Mouse (Mus musculus): ENCODE measurements around the gene Otud4.
"Not testable (repeated sequence)": the region's sequence is repeated elsewhere in the genome, so short reads cannot be mapped to it uniquely, and the experiment has no call there.

The Otud4 gene

DNA sequence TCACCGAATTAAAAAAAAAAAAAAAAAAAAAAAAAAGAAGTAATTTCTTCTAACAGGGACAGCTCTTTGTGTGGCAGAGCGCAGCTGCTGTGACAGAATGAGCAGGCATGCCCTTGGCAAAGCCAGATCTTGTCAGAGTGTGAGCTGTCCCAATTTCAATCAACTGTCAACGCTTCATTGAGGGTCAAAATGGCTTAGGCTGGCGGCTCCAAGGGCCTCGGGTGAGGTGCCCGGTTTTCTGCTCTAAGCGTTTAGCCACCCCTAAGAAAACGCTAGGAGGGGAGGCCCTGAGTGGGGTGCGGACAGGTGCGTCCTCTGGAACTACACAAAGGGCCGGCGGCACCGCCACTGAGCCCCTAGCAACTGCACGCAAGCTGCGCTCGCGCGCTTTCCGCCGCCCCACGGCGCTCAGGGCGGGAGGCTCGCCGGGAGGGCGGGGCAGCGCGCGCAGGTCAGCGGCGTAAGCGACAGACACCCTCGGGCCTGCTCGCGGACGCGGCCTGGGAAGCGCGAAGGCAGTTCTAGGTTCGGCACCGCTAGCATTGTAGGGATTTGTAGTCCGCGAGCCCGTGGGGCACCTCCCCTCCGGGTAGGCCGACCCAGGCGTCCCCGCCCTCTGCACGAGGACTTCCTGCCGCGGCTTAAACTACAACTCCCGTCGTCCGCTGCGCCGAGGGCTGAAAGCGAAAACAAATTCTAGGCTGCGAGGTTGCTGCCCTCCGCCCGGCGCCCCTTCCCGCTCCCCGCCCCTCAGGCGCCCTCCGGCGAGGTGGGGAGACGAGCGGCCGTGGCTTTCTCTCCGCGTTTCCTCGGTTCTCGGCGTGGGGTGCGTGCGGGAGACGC is 490 bp upstream of the Otud4 start:
- peak; percentile 98 for DNase-seq

DNA sequence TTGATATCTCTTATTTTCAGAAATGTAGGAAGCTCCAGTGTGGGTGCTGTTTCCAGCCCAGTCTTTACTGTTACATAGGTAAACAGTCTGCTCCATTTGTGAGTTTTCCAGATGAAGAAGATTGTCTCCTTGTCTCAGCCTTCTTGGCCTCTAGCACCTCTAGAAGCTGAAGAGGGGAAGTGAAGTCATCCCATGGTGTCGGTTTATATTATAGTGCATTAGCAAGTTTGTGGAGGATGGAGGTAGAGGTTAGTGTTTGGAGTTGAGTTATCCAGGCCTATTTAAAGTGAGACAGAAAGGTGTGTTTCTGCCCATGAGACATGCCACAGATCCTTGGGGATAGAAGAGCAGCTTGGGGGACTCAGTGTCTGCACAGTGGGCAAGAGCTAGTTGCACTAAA is 1.7 kb downstream of the Otud4 start:
- DNase-seq, result no peak

DNA sequence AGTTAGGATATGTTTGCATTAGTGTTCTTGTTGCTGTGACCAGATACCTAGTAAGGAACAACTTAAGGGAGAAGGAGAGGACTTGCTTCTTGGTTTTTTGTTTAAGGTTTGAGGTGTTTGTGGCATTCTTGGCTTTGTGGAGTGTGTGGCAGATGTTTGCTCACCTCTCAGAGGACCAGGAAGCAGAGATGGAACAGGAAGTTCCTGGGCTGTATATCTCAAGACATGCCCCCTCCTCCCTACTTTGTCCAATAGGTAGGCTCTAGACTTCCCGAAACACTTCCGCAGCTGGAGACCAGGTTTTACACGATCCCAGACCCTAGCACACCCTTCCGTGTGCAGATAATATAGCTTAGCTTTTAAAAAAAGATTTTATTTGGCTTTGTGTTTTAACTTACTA is 10.2 kb downstream of the Otud4 start:
- DNase-seq, result no peak

DNA sequence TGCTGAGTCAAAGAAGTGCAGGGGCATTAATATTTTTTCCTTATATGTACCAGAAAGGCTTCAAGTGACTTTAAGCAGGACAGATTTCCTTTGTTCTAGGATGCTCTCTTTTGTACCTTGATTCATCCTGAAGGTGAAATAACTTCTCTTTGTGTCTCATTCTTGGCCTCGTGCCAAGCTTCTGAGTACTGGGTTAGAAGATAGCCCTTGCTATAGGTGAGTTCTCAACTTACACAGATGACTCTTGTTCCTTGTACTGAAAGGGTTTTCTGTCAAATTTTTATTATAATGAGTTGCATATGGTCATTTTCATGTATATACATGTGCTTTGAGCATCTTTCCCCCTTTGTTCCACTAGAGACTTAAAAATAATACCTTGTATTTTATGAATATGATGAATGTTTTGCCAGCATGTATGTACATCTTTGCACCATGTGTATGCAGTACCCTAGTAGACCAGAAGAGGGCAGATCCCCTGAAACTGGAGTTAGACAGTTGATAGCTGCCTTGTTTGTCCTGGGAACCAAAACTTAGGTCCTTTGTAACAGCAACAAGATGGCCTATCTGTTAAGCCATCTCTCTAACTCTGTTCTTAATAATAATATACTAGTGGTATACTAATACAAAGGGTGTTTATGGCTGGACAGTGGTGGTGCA is 10.9 kb downstream of the Otud4 start:
- no peak for DNase-seq

GRCm38 (mm10) chr8:79653736-79654135 is 14.3 kb downstream of the Otud4 start:
- DNase-seq, result no peak

GRCm38 (mm10) chr8:79658715-79659114 is 19.3 kb downstream of the Otud4 start:
- DNase-seq, result not testable (repeated sequence)

DNA sequence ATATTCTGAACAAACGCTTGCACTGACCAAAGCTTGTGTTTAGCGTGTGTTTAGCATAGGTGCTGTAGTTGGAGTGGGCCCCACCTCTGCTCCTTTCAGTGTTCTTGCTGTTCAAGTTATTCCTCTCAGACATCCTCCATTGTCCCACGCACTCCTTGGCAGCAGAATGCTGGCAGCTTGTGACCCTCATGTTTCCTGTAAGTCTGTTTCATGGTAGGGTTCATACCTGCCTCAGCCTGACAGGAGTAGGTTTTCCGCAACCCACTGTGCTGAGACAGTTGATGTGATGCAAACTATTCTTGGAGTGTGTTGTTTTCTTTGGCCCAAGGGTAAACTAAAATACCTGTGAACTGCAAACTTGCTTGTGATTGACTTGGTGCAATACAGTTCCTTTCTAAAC is 37.0 kb downstream of the Otud4 start:
- DNase-seq, result no peak

- DNase-seq, result no peak
Measured at GRCm38 (mm10) chr8:79679005-79679404, 39.6 kb downstream of the Otud4 start.

- not testable (repeated sequence) for DNase-seq
Measured at GRCm38 (mm10) chr8:79680083-79680482, 40.7 kb downstream of the Otud4 start.

DNA sequence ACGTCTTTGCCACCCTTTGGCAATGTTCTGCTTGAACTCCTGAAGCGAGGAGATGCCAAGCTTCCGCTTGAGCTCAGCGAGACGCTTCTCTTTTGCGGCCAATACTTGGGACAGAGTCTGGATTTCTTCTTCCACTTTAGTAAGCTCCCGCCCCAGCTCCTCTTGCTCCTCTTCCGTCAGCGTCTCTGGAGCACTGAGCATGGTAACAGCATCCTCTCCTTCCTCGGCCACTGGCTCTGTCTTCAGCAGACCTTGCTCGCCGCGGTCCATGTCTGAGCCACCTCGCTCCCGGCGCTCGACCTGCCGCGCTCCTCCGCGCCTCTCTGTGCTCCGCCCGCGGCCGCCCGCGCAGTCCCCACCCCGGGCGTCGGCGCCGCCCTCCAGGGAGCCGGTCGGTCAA is 41.1 kb downstream of the Otud4 start:
- DNase-seq, result no peak

DNA sequence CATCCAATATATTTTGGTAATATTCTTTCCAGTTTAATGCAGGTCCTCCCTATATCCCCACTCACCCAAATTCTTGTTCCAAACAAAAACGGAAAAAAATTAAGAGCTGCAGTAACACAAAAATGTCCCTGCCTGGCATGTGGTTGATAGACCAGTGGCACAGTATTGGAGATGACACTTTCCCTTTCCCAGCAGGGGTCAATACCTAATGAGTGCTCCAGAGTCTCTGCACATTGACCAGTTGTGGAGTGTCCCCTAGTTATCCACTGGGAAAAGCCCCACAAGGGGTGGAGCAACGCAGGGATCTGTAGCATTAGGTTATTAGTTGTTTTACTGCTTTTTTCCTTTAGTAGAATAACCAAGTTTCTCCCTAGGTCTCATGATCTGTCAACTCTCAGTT is 41.5 kb downstream of the Otud4 start:
- no peak for DNase-seq

GRCm38 (mm10) chr8:79685927-79686326 is 46.5 kb downstream of the Otud4 start:
- not testable (repeated sequence) for DNase-seq

- no peak for DNase-seq
Measured at GRCm38 (mm10) chr8:79692531-79692930, 53.1 kb downstream of the Otud4 start.

DNA sequence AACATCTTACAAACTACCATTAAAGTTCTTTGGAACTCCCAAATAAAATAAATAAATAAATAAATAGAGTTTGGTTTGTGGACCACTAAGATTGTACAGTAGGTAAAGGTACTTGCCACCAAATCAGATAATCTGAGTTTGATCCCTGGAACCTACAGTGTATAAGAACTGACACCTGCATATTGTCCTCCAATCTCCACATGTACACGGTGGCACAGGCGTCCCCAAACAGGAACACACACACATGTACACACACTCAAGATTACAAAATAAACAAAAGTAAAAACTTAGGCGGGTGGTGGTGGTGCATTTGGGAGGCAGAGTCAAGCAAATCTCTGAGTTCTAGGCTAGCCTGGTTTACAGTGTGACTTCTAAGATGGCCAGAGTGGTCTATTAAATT is 67.3 kb downstream of the Otud4 start:
- DNase-seq, result no peak

GRCm38 (mm10) chr8:79711064-79711961 is 71.9 kb downstream of the Otud4 start, which contains the start of the genes Abce1 and Anapc10:
TSS of gene Abce1 (minus strand) at chr8:79711740.
TSS of gene Anapc10 (plus strand) at chr8:79711820.
- DNase-seq, result peak; percentile 98

DNA sequence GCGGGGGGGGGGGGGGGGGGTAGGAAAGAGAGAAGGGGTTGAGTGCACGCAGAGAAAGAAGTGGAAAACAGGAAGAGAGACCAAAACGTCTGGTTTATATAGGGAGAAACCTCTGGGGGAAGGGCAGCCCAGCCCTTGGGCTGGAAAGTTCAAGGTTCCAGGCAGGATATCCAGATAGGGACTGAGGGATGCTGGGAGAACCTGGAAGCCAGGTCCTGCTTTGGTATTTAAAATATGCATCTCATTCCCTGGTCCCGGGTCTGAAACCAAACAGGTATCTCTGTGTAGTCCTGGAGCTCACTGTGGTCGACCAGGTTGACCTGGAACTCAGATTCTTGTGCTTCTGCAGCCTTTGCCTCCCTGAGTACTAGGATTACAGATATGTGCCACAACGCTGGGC is 73.3 kb downstream of the Otud4 start:
- no peak for DNase-seq

GRCm38 (mm10) chr8:79721537-79721936 is 82.1 kb downstream of the Otud4 start:
- no peak for DNase-seq

DNA sequence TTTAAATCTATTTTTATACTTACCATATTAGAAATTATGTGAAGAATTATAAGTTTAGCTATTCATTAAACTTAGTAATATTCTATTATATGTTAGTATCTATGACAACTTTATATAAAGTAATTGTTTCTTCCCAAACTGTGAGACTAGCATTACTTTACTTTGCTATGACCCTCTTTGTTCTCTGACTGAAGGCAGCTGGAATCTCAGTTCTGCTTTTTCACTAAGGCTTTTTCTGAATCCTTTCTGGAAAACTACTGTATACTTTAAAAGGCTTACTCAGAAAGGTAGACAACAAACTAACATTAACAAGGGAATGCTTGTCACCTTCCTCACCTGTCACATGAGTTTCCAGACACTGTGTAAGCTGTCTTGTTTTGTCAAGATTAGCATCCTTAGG is 83.9 kb downstream of the Otud4 start:
- DNase-seq, result no peak

DNA sequence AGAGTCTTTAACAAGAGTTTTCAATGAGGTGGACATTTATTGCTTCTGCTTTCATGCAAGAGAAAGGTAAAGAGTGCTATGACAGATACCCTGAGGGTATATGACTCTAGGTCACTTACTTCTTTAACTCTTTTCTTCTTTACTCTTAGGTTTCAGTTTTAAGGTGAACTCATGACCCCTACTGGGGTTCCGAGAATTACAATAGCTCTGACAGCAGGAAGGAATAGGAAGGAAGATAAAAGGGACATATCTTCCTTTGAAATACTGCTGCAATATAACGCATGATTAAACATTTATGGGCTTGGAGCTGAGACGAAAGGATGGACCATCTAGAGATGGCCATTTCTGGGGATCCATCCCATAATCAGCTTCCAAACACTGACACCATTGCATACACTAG is 85.2 kb downstream of the Otud4 start:
- DNase-seq, result no peak

Measured in cerebellum, adult 11 months (tissue).